Mouse (Mus musculus): Measurements from ENCODE around the gene Etv3. TPM values are rescaled to one million over a fixed set of nuclear protein-coding genes. Genes with fewer than 3 reads are reported as not detected.

Etv3 gene
- total and polyA plus RNA-seq, 3 experiments: 7.4 to 10.4 TPM; not detected in 1

GRCm38 (mm10) chr3:87498266-87498665, 26.9 kb upstream of the Etv3 start:
- Histone ChIP-seq H3K4me3 (ENCODE audit: control insufficient read depth in 1 of 2, insufficient read depth in 1 of 2, low read depth in 2 of 2, low read length in 2 of 2) (no peak overlapping the region), H3K36me3 (ENCODE audit: control insufficient read depth in 1 of 2, insufficient read depth in 2 of 2, low read length in 2 of 2) (peaks cover 0 to 6% of the 10 kb centered on the region in 2 experiments; a peak in 1 of 4 replicates), H3K9ac (ENCODE audit: control insufficient read depth, low read depth, low read length, poor library complexity, severe bottlenecking) (no peak overlapping the region), H3K27me3 (ENCODE audit: control insufficient read depth in 1 of 2, insufficient read depth in 2 of 2, low read length in 2 of 2) (no peaks in the 10 kb centered on the region), H3K79me2 (ENCODE audit: control insufficient read depth, insufficient read depth, low read length, poor library complexity) (no peaks in the 10 kb centered on the region), H3K9me3 (replicated peaks; ENCODE audit: insufficient read depth, low read length) (no peaks in the 10 kb centered on the region), H3K27ac (ENCODE audit: control insufficient read depth, low read depth, low read length) (no peak overlapping the region), H3K4me1 (ENCODE audit: control insufficient read depth in 1 of 2, insufficient read depth in 2 of 2, low read length in 2 of 2) (peaks cover 2 to 18% of the 10 kb centered on the region in 2 experiments; a peak in 2 of 4 replicates)
- no peak for DNase-seq (ENCODE audit: low read depth, low spot score)
- no peak for TF ChIP-seq GATA1 (IDR thresholded peaks at IDR 0.05; ENCODE audit: low read depth, low read length)
- TF ChIP-seq ZC3H11A (IDR thresholded peaks at IDR 0.05; ENCODE audit: low read depth, low read length): no peak
- TF ChIP-seq ZMIZ1 (IDR thresholded peaks at IDR 0.05; ENCODE audit: low read depth, low read length): no peak
- TF ChIP-seq RAD21 (IDR thresholded peaks at IDR 0.05; ENCODE audit: low read depth, low read length): no peak
- TF ChIP-seq UBTF (IDR thresholded peaks at IDR 0.05; ENCODE audit: borderline replicate concordance, insufficient read depth, low read depth, low read length): no peak
- TF ChIP-seq SMC3 (IDR thresholded peaks at IDR 0.05; ENCODE audit: low read depth, low read length): no peak
- TF ChIP-seq NELFE (IDR thresholded peaks at IDR 0.05; ENCODE audit: low read depth, low read length): no peak
- no peak for TF ChIP-seq MEF2A (IDR thresholded peaks at IDR 0.05; ENCODE audit: extremely low read depth, insufficient replicate concordance, low read depth, low read length, poor library complexity, severe bottlenecking)
- TF ChIP-seq MXI1 (IDR thresholded peaks at IDR 0.05; ENCODE audit: low read depth, low read length): no peak
- no peak for TF ChIP-seq JUND (IDR thresholded peaks at IDR 0.05; ENCODE audit: low read depth, low read length)
- no peak for TF ChIP-seq ELF1 (IDR thresholded peaks at IDR 0.05; ENCODE audit: low read depth, low read length)
- TF ChIP-seq E2F4 (IDR thresholded peaks at IDR 0.05; ENCODE audit: borderline replicate concordance, low read depth, low read length): no peak
- no peak for TF ChIP-seq EP300 (IDR thresholded peaks at IDR 0.05; ENCODE audit: low read depth in 1 of 2, low read length in 2 of 2)
- TF ChIP-seq MYC (IDR thresholded peaks at IDR 0.05; ENCODE audit: low read depth, low read length): no peak
- no peak for TF ChIP-seq BHLHE40 (IDR thresholded peaks at IDR 0.05; ENCODE audit: borderline replicate concordance, low read depth, low read length)

- Histone ChIP-seq H3K27ac (ENCODE audit: control insufficient read depth, low read depth, low read length) (peak overlapping the region; percentile 92; the same call in 1 of the 2 replicates), H3K27me3 (ENCODE audit: control insufficient read depth in 1 of 2, insufficient read depth in 2 of 2, low read length in 2 of 2) (no peaks in the 10 kb centered on the region), H3K79me2 (ENCODE audit: control insufficient read depth, insufficient read depth, low read length, poor library complexity) (no peaks in the 10 kb centered on the region), H3K9ac (ENCODE audit: control insufficient read depth, low read depth, low read length, poor library complexity, severe bottlenecking) (peak overlapping the region; percentile 46; the same call in 1 of the 2 replicates), H3K4me3 (ENCODE audit: control insufficient read depth in 1 of 2, insufficient read depth in 1 of 2, low read depth in 2 of 2, low read length in 2 of 2) (peak overlapping the region; percentile 50 to 54; a peak in 3 of 4 replicates), H3K4me1 (ENCODE audit: control insufficient read depth in 1 of 2, insufficient read depth in 2 of 2, low read length in 2 of 2) (peaks cover 2 to 18% of the 10 kb centered on the region in 2 experiments; a peak in 2 of 4 replicates), H3K36me3 (ENCODE audit: control insufficient read depth in 1 of 2, insufficient read depth in 2 of 2, low read length in 2 of 2) (peaks cover 0 to 6% of the 10 kb centered on the region in 2 experiments; a peak in 1 of 4 replicates), H3K9me3 (replicated peaks; ENCODE audit: insufficient read depth, low read length) (no peaks in the 10 kb centered on the region)
- DNase-seq (ENCODE audit: low read depth, low spot score): peak; percentile 89
- 0 out of 2 replicates have a peak, but pooled peaks have one; percentile 25 for TF ChIP-seq MYC (IDR thresholded peaks at IDR 0.05; ENCODE audit: low read depth, low read length)
- no peak for TF ChIP-seq USF1 (IDR thresholded peaks at IDR 0.05; ENCODE audit: low read depth, low read length)
- TF ChIP-seq NRF1 (IDR thresholded peaks at IDR 0.05; ENCODE audit: insufficient read depth, low read depth, low read length, poor library complexity, severe bottlenecking): no peak
- peak; percentile 46; the same call in 1 of the 2 replicates for TF ChIP-seq MXI1 (IDR thresholded peaks at IDR 0.05; ENCODE audit: low read depth, low read length)
- peak; percentile 95 for TF ChIP-seq RAD21 (IDR thresholded peaks at IDR 0.05; ENCODE audit: low read depth, low read length)
- no peak for TF ChIP-seq CHD1 (IDR thresholded peaks at IDR 0.05; ENCODE audit: low read depth, low read length)
- TF ChIP-seq JUND (IDR thresholded peaks at IDR 0.05; ENCODE audit: low read depth, low read length): no peak
- no peak for TF ChIP-seq TCF12 (IDR thresholded peaks at IDR 0.05; ENCODE audit: low read depth, low read length)
- TF ChIP-seq GATA1 (IDR thresholded peaks at IDR 0.05; ENCODE audit: low read depth, low read length): no peak
- TF ChIP-seq SIN3A (IDR thresholded peaks at IDR 0.05; ENCODE audit: low read length): peak; percentile 52; the same call in 1 of the 2 replicates
- TF ChIP-seq ELF1 (IDR thresholded peaks at IDR 0.05; ENCODE audit: low read depth, low read length): no peak
- TF ChIP-seq NELFE (IDR thresholded peaks at IDR 0.05; ENCODE audit: low read depth, low read length): no peak
- no peak for TF ChIP-seq ETS1 (IDR thresholded peaks at IDR 0.05; ENCODE audit: low read depth, low read length)
- no peak for TF ChIP-seq MEF2A (IDR thresholded peaks at IDR 0.05; ENCODE audit: extremely low read depth, insufficient replicate concordance, low read depth, low read length, poor library complexity, severe bottlenecking)
- no peak for TF ChIP-seq E2F4 (IDR thresholded peaks at IDR 0.05; ENCODE audit: borderline replicate concordance, low read depth, low read length)
- TF ChIP-seq ZNF384 (IDR thresholded peaks at IDR 0.05; ENCODE audit: low read depth, low read length): no peak
- no peak for TF ChIP-seq KAT2A (conservative IDR thresholded peaks at IDR 0.05; ENCODE audit: low read depth, low read length)
- no peak; the same call in 1 of the 2 replicates for TF ChIP-seq RCOR1 (IDR thresholded peaks at IDR 0.05; ENCODE audit: low read depth, low read length)
- TF ChIP-seq CTCF (IDR thresholded peaks at IDR 0.05 in 2 of 3, conservative IDR thresholded peaks at IDR 0.05 in 1 of 3; ENCODE audit: control insufficient read depth in 1 of 3, insufficient read depth in 1 of 3, low read depth in 2 of 3, low read length in 3 of 3, poor library complexity in 1 of 3, severe bottlenecking in 1 of 3): peak; percentile 80 to 94 (median 88)
- TF ChIP-seq GABPA (IDR thresholded peaks at IDR 0.05; ENCODE audit: low read depth, low read length): no peak
- peak; percentile 33; the same call in 1 of the 2 replicates for TF ChIP-seq TBP (IDR thresholded peaks at IDR 0.05; ENCODE audit: low read depth, low read length)
- no peak for TF ChIP-seq TAL1 (IDR thresholded peaks at IDR 0.05; ENCODE audit: low read length)
- no peak for TF ChIP-seq MAX (IDR thresholded peaks at IDR 0.05; ENCODE audit: low read length)
Measured at GRCm38 (mm10) chr3:87499072-87499471, 26.1 kb upstream of the Etv3 start.
